Mouse (Mus musculus): ENCODE results near the gene Gpr142. TPM values are rescaled to one million over a fixed set of nuclear protein-coding genes. Genes with fewer than 3 reads are reported as not detected.

Gpr142 gene
- polyA plus RNA-seq, 1 experiment from 2014 or later, result not detected

DNA sequence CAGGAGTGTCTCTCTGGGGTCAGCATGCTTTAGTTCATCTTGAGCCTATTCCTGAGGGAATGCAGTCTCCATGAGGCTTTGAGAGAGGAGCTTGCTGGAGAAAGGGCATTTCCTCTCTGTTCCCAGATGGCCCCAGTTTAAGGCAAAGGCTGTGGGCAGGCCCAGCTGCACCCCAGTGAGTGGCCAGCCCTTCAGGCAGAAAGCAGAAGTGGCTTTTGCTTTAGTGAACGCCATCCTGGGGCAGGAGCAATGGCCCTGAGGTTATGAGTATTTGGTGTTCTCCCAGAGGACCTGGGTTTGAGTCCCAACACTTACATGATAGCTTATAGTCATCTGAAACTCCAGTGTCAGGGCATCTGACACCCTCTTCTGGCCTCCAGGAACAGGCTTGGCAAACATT lies 22.6 kb downstream of the Gpr142 start:
- H3K27me3 ChIP-seq (ENCODE audit: control insufficient read depth, insufficient read depth, low read length), result no peaks in the 10 kb centered on the region
- H3K9me3 ChIP-seq (ENCODE audit: control insufficient read depth, low read length), result no peaks in the 10 kb centered on the region
- no peak overlapping the region for H3K4me2 ChIP-seq (ENCODE audit: low read depth, low read length)
- H3K4me1 ChIP-seq (ENCODE audit: control insufficient read depth, insufficient read depth, low read length), result peaks cover 8% of the 10 kb centered on the region; the same call in 1 of the 2 replicates
- no peaks in the 10 kb centered on the region for H3K36me3 ChIP-seq (ENCODE audit: control insufficient read depth, insufficient read depth, low read length)
- no peak overlapping the region for H3K9ac ChIP-seq (replicated peaks; ENCODE audit: low read depth, low read length)
- no peak overlapping the region for H3K27ac ChIP-seq (ENCODE audit: low read depth, low read length)
- WGBS, result 71% methylated on average over 1 of the region's 1 CpGs
- H3K4me3 ChIP-seq (ENCODE audit: low read depth, low read length), result no peak overlapping the region
- no peak for ATAC-seq (ENCODE audit: low read depth)

- Histone ChIP-seq H3K4me3 (ENCODE audit: low read depth, low read length) (no peak overlapping the region), H3K27me3 (ENCODE audit: control insufficient read depth, insufficient read depth, low read length) (no peaks in the 10 kb centered on the region), H3K36me3 (ENCODE audit: control insufficient read depth, insufficient read depth, low read length) (no peaks in the 10 kb centered on the region), H3K4me1 (ENCODE audit: control insufficient read depth, insufficient read depth, low read length) (peaks cover 8% of the 10 kb centered on the region; the same call in 1 of the 2 replicates), H3K9ac (replicated peaks; ENCODE audit: low read depth, low read length) (no peak overlapping the region), H3K9me3 (ENCODE audit: control insufficient read depth, low read length) (no peaks in the 10 kb centered on the region), H3K27ac (ENCODE audit: low read depth, low read length) (no peak overlapping the region; the same call in 1 of the 2 replicates), H3K4me2 (ENCODE audit: low read depth, low read length) (no peak overlapping the region)
- ATAC-seq (ENCODE audit: low read depth), result peak; percentile 41; the same call in 1 of the 2 replicates
- 36% methylated on average over 12 of the region's 12 CpGs for WGBS
Measured at GRCm38 (mm10) chr11:114822727-114823126, 24.0 kb downstream of the Gpr142 start.

DNA sequence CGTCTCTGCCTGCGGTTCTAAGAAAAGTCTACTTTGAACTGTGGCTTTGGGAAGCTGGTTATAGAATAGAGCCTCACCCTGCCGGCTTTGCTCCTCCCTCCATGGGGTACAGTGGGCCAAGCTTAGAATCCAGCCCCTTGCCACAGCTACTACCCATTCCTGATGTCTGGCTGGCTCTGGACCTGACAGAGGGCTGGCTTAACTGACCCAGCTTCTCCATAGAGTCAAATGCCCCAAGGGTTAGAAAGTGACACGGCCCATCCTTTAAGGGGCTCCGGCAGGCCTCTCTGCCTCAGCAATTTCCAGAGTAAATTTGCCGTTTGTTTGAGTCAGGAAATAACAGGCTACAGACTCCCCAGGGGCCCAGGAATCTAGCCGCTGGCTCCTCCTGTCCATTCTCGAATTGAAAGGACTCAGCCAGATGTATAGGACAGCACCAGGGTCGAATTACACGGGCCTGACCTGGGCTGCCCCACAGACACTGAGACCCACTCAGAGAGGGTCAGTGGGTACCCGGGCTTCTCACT lies 24.5 kb downstream of the Gpr142 start:
- 0 out of 2 replicates have a peak overlapping the region, but pooled peaks have one; percentile 21 for H3K9ac ChIP-seq (replicated peaks; ENCODE audit: low read depth, low read length)
- H3K27me3 ChIP-seq (ENCODE audit: control insufficient read depth, insufficient read depth, low read length), result no peaks in the 10 kb centered on the region
- ATAC-seq (ENCODE audit: low read depth), result no peak
- H3K27ac ChIP-seq (ENCODE audit: low read depth, low read length), result no peak overlapping the region; the same call in 1 of the 2 replicates
- no peaks in the 10 kb centered on the region for H3K9me3 ChIP-seq (ENCODE audit: control insufficient read depth, low read length)
- H3K4me1 ChIP-seq (ENCODE audit: control insufficient read depth, insufficient read depth, low read length), result peaks cover 8% of the 10 kb centered on the region; the same call in 1 of the 2 replicates
- 3% methylated on average over 11 of the region's 11 CpGs for WGBS
- H3K4me2 ChIP-seq (ENCODE audit: low read depth, low read length), result no peak overlapping the region
- H3K36me3 ChIP-seq (ENCODE audit: control insufficient read depth, insufficient read depth, low read length), result no peaks in the 10 kb centered on the region
- H3K4me3 ChIP-seq (ENCODE audit: low read depth, low read length), result no peak overlapping the region

DNA sequence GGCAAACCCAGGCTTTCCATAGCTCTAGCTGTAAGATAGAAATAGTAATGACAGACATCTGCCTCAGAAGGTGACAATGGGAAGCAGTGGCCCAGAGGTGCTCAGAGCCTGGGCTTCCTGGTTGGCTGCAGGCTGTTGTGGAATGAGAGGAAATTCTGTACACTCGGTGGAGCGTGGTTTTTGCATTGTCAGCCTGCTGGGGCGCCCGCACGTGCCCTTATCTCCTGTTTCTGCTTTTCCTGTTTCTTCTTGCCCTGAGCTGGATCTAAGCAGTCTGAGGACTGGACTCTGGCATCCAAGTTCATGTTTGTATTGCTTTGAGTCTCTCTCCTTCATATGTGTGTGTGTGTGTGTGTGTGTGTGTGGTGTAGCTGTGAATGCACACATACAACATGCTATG lies 28.0 kb downstream of the Gpr142 start:
- no peak overlapping the region for H3K9ac ChIP-seq (replicated peaks; ENCODE audit: low read depth, low read length)
- ATAC-seq (ENCODE audit: low read depth), result no peak
- no peak overlapping the region for H3K4me2 ChIP-seq (ENCODE audit: low read depth, low read length)
- no peak overlapping the region for H3K4me3 ChIP-seq (ENCODE audit: low read depth, low read length)
- WGBS, result 75% methylated on average over 5 of the region's 5 CpGs
- H3K9me3 ChIP-seq (ENCODE audit: control insufficient read depth, low read length), result no peaks in the 10 kb centered on the region
- H3K27me3 ChIP-seq (ENCODE audit: control insufficient read depth, insufficient read depth, low read length), result no peaks in the 10 kb centered on the region
- peaks cover 16% of the 10 kb centered on the region for H3K4me1 ChIP-seq (ENCODE audit: control insufficient read depth, insufficient read depth, low read length)
- H3K36me3 ChIP-seq (ENCODE audit: control insufficient read depth, insufficient read depth, low read length), result no peaks in the 10 kb centered on the region
- H3K27ac ChIP-seq (ENCODE audit: low read depth, low read length), result no peak overlapping the region

- Histone ChIP-seq H3K4me1 (ENCODE audit: control insufficient read depth, insufficient read depth, low read length) (peaks cover 8% of the 10 kb centered on the region; the same call in 1 of the 2 replicates), H3K36me3 (ENCODE audit: control insufficient read depth, insufficient read depth, low read length) (no peaks in the 10 kb centered on the region), H3K4me3 (ENCODE audit: low read depth, low read length) (0 out of 2 replicates have a peak overlapping the region, but pooled peaks have one; percentile 13), H3K9me3 (ENCODE audit: control insufficient read depth, low read length) (no peaks in the 10 kb centered on the region), H3K27me3 (ENCODE audit: control insufficient read depth, insufficient read depth, low read length) (no peaks in the 10 kb centered on the region), H3K4me2 (ENCODE audit: low read depth, low read length) (peak overlapping the region; percentile 38), H3K9ac (replicated peaks; ENCODE audit: low read depth, low read length) (peak overlapping the region; percentile 32; the same call in 1 of the 2 replicates), H3K27ac (ENCODE audit: low read depth, low read length) (no peak overlapping the region)
- WGBS, result 9% methylated on average over 24 of the region's 24 CpGs
- ATAC-seq (ENCODE audit: low read depth), result no peak
Measured at GRCm38 (mm10) chr11:114829499-114830432, 31.0 kb downstream of the Gpr142 start.

GRCm38 (mm10) chr11:114830433-114830773 lies 31.7 kb downstream of the Gpr142 start:
- ATAC-seq (ENCODE audit: low read depth), result no peak

DNA sequence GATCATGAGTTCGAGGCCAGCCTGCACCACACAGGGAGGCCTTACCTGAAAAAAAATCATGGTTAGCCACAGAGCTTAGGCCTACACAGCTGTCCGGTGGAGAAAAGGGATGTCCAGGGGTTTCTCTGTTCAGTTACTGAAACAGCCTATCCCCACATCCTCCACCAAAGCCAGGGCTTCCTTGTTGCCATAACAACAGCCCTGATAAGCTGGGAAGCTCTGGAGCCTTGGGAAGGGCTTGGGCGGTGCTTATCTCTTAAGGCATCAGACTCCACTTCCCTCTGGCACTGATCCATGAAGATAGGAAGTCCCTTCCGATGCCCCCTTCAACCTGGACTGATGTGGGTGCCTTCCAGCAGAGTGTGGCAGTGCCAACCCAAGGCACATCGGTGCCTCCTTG lies 34.4 kb downstream of the Gpr142 start:
- Histone ChIP-seq H3K36me3 (ENCODE audit: control insufficient read depth, insufficient read depth, low read length) (no peaks in the 10 kb centered on the region), H3K27ac (ENCODE audit: low read depth, low read length) (no peak overlapping the region), H3K4me2 (ENCODE audit: low read depth, low read length) (no peak overlapping the region), H3K27me3 (ENCODE audit: control insufficient read depth, insufficient read depth, low read length) (no peaks in the 10 kb centered on the region), H3K9ac (replicated peaks; ENCODE audit: low read depth, low read length) (no peak overlapping the region), H3K9me3 (ENCODE audit: control insufficient read depth, low read length) (no peaks in the 10 kb centered on the region), H3K4me1 (ENCODE audit: control insufficient read depth, insufficient read depth, low read length) (peaks cover 8% of the 10 kb centered on the region; the same call in 1 of the 2 replicates), H3K4me3 (ENCODE audit: low read depth, low read length) (no peak overlapping the region)
- ATAC-seq (ENCODE audit: low read depth), result no peak
- WGBS, result 77% methylated on average over 5 of the region's 5 CpGs

More at GRCm38 (mm10) chr11:114830433-114830773, 31.7 kb downstream of the Gpr142 start:
- Histone ChIP-seq H3K4me3 (ENCODE audit: low read depth, low read length) (no peak overlapping the region), H3K9ac (replicated peaks; ENCODE audit: low read depth, low read length) (no peak overlapping the region), H3K27me3 (ENCODE audit: control insufficient read depth, insufficient read depth, low read length) (no peaks in the 10 kb centered on the region), H3K9me3 (ENCODE audit: control insufficient read depth, low read length) (no peaks in the 10 kb centered on the region), H3K4me2 (ENCODE audit: low read depth, low read length) (peak overlapping the region; percentile 38), H3K27ac (ENCODE audit: low read depth, low read length) (no peak overlapping the region), H3K36me3 (ENCODE audit: control insufficient read depth, insufficient read depth, low read length) (no peaks in the 10 kb centered on the region), H3K4me1 (ENCODE audit: control insufficient read depth, insufficient read depth, low read length) (peaks cover 8% of the 10 kb centered on the region; the same call in 1 of the 2 replicates)
- WGBS, result 12% methylated on average over 8 of the region's 8 CpGs

DNA sequence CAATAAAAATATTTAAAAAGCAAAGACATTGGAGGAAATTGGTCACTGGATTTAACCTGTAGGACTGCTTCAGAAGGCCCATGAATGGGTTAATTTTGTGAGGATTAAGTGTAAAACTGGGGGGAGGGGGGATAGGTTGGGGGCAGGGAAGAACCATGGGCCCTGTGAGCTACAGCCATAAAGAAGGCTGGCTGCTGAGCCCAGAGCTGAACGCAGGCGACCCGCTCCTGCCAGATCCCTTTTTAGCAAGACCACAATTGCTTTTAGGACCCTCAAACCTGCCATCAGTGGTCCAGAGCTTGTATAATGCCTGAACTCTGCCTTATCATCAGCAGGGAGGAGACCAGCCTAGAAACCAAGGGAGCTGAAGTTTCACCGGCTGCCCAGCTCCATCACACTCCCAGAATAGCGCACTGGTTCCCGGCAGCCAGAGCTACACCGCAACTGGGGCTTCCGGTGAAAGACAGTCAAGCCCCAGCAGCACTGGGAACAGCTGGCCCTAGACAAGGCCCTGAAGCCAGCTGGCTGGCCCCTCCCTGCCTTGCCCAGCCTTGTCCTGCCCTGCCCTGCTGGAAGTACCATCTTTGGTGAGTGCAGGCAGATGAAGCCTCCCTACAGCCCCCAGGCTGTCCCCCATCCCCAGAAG lies 45.2 kb downstream of the Gpr142 start:
- no peaks in the 10 kb centered on the region for H3K9me3 ChIP-seq (ENCODE audit: control insufficient read depth, low read length)
- WGBS, result 3% methylated on average over 8 of the region's 8 CpGs
- ATAC-seq (ENCODE audit: low read depth), result no peak; the same call in 1 of the 2 replicates
- no peak overlapping the region for H3K4me2 ChIP-seq (ENCODE audit: low read depth, low read length)
- H3K9ac ChIP-seq (replicated peaks; ENCODE audit: low read depth, low read length), result no peak overlapping the region
- H3K27ac ChIP-seq (ENCODE audit: low read depth, low read length), result no peak overlapping the region
- H3K4me3 ChIP-seq (ENCODE audit: low read depth, low read length), result no peak overlapping the region
- no peaks in the 10 kb centered on the region for H3K36me3 ChIP-seq (ENCODE audit: control insufficient read depth, insufficient read depth, low read length)
- H3K4me1 ChIP-seq (ENCODE audit: control insufficient read depth, insufficient read depth, low read length), result 0 out of 2 replicates have a peak, but pooled peaks cover 3% of the 10 kb centered on the region
- H3K27me3 ChIP-seq (ENCODE audit: control insufficient read depth, insufficient read depth, low read length), result no peaks in the 10 kb centered on the region
